8 mouse cellular contexts compared by ENCODE assay signal in genomic region chr5:124043999-124044398, GRCm38 (mm10). TPM values are rescaled to one million over a fixed set of nuclear protein-coding genes. Genes with fewer than 3 reads are reported as not detected.
DNase-seq lines count a peak whose midpoint lies in the region; ATAC-seq and TF ChIP-seq lines count a peak whose summit lies in the region.

No protein-coding gene starts in this region.

- no peaks in the 10 kb centered on the region for H3K27me3 ChIP-seq in kidney, postnatal 0 days (ENCODE audit: insufficient read depth, low read length)
- H3K27me3 ChIP-seq in forebrain, embryonic 10.5 days (ENCODE audit: poor library complexity, severe bottlenecking): no peaks in the 10 kb centered on the region
- H3K27me3 ChIP-seq in intestine, embryonic 16.5 days (replicated peaks; ENCODE audit: control insufficient read depth, insufficient read depth, low read length): no peaks in the 10 kb centered on the region
- no peaks in the 10 kb centered on the region for H3K27me3 ChIP-seq in neural tube, embryonic 13.5 days

- H3K4me3 ChIP-seq in kidney, postnatal 0 days (replicated peaks; ENCODE audit: low read depth, low read length): no peak overlapping the region
- peak overlapping the region; percentile 21; the same call in 1 of the 2 replicates for H3K4me3 ChIP-seq in forebrain, embryonic 10.5 days
- H3K4me3 ChIP-seq in intestine, embryonic 16.5 days (ENCODE audit: low read length): no peak overlapping the region
- no peak overlapping the region for H3K4me3 ChIP-seq in neural tube, embryonic 13.5 days

- H3K9me3 ChIP-seq in kidney, postnatal 0 days (replicated peaks; ENCODE audit: low read length): no peaks in the 10 kb centered on the region
- no peaks in the 10 kb centered on the region for H3K9me3 ChIP-seq in forebrain, embryonic 10.5 days
- no peaks in the 10 kb centered on the region for H3K9me3 ChIP-seq in intestine, embryonic 16.5 days (ENCODE audit: control insufficient read depth, low read length)
- H3K9me3 ChIP-seq in neural tube, embryonic 13.5 days: no peaks in the 10 kb centered on the region

- 0 out of 2 replicates have a peak, but pooled peaks cover 4% of the 10 kb centered on the region for H3K4me1 ChIP-seq in kidney, postnatal 0 days (replicated peaks; ENCODE audit: insufficient read depth, low read length)
- peaks cover 38% of the 10 kb centered on the region for H3K4me1 ChIP-seq in forebrain, embryonic 10.5 days
- peaks cover 7% of the 10 kb centered on the region for H3K4me1 ChIP-seq in intestine, embryonic 16.5 days (ENCODE audit: control insufficient read depth, insufficient read depth, low read length)
- H3K4me1 ChIP-seq in neural tube, embryonic 13.5 days (replicated peaks): peaks cover 27% of the 10 kb centered on the region

- no peak for DNase-seq in kidney, postnatal 0 days (ENCODE audit: low spot score)
- DNase-seq in kidney, adult 9 months: no peak
- no peak for DNase-seq in forebrain, embryonic 10.5 days (ENCODE audit: extremely low spot score, low spot score)
- DNase-seq in left cerebral cortex, adult 9 months (ENCODE audit: low spot score in 2 of 2): no peak
- DNase-seq in kidney, postnatal 25 days: no peak
- no peak for DNase-seq in kidney, postnatal 4 days

- 91% methylated on average over 5 of the region's 5 CpGs for WGBS in kidney, postnatal 0 days
- 86% methylated on average over 5 of the region's 5 CpGs for WGBS in forebrain, embryonic 10.5 days
- WGBS in intestine, embryonic 16.5 days: 80% methylated on average over 5 of the region's 5 CpGs
- WGBS in neural tube, embryonic 13.5 days: 70% methylated on average over 5 of the region's 5 CpGs

- H3K36me3 ChIP-seq in kidney, postnatal 0 days (ENCODE audit: insufficient read depth, low read length): no peaks in the 10 kb centered on the region
- no peaks in the 10 kb centered on the region for H3K36me3 ChIP-seq in forebrain, embryonic 10.5 days (replicated peaks)
- no peaks in the 10 kb centered on the region for H3K36me3 ChIP-seq in intestine, embryonic 16.5 days (ENCODE audit: control insufficient read depth, insufficient read depth, low read length)
- H3K36me3 ChIP-seq in neural tube, embryonic 13.5 days: no peaks in the 10 kb centered on the region

- H3K27ac ChIP-seq in kidney, postnatal 0 days: no peak overlapping the region
- peak overlapping the region; percentile 87 for H3K27ac ChIP-seq in forebrain, embryonic 10.5 days
- peak overlapping the region; percentile 60 for H3K27ac ChIP-seq in intestine, embryonic 16.5 days (ENCODE audit: low read length)
- H3K27ac ChIP-seq in neural tube, embryonic 13.5 days (replicated peaks): peak overlapping the region; percentile 80

- no peak overlapping the region for H3K9ac ChIP-seq in kidney, postnatal 0 days (ENCODE audit: low read depth, low read length)
- no peak overlapping the region for H3K9ac ChIP-seq in intestine, embryonic 16.5 days (ENCODE audit: low read depth, low read length)
- H3K9ac ChIP-seq in neural tube, embryonic 13.5 days: no peak overlapping the region

- peak; percentile 19; the same call in 1 of the 2 replicates for TF ChIP-seq CTCF in kidney, postnatal 0 days (IDR thresholded peaks at IDR 0.05; ENCODE audit: low read depth)

- no peak for ATAC-seq in kidney, postnatal 0 days (replicated peaks; ENCODE audit: low FRiP score, low read depth)
- no peak for ATAC-seq in intestine, embryonic 16.5 days
- ATAC-seq in neural tube, embryonic 13.5 days (ENCODE audit: low read depth): peak; percentile 52; the same call in 1 of the 2 replicates

- no peak overlapping the region for H3K4me2 ChIP-seq in kidney, postnatal 0 days (ENCODE audit: low read length)
- H3K4me2 ChIP-seq in intestine, embryonic 16.5 days (ENCODE audit: low read depth, low read length): no peak overlapping the region
- no peak overlapping the region for H3K4me2 ChIP-seq in neural tube, embryonic 13.5 days

RNA-seq across cellular contexts. Expression of gene Vps37b, which starts 11.9 kb away (rescaled TPM):
- 30.7 and 31.7 TPM in 2 replicates for polyA plus RNA-seq in kidney, postnatal 0 days (2015; fragmentation: Nextera tagmentation; extraction: Ambion mirVana)
- polyA plus RNA-seq in forebrain, embryonic 10.5 days (2016; fragmentation: Nextera tagmentation; extraction: Ambion mirVana): 50.8 and 51.2 TPM in 2 replicates
- 25.7 and 27.1 TPM in 2 replicates for polyA plus RNA-seq in intestine, embryonic 16.5 days (2015; fragmentation: Nextera tagmentation; extraction: Ambion mirVana)
- 77.5 and 78.5 TPM in 2 replicates for polyA plus RNA-seq in neural tube, embryonic 13.5 days (2015; fragmentation: Nextera tagmentation; extraction: Ambion mirVana)

RNA-seq across cellular contexts. Expression of gene Abcb9, which starts 51.6 kb away (rescaled TPM):
- polyA plus RNA-seq in kidney, postnatal 0 days (2015; fragmentation: Nextera tagmentation; extraction: Ambion mirVana): 3.3 TPM in 2 replicates
- 0.52 and 0.65 TPM in 2 replicates for polyA plus RNA-seq in forebrain, embryonic 10.5 days (2016; fragmentation: Nextera tagmentation; extraction: Ambion mirVana)
- 2.5 and 3.2 TPM in 2 replicates for polyA plus RNA-seq in intestine, embryonic 16.5 days (2015; fragmentation: Nextera tagmentation; extraction: Ambion mirVana)
- polyA plus RNA-seq in neural tube, embryonic 13.5 days (2015; fragmentation: Nextera tagmentation; extraction: Ambion mirVana): 8.1 and 10.3 TPM in 2 replicates
